Mouse (Mus musculus): ENCODE measurements at regions not wholly inside any gene's neighbourhood (a gene's known extent, or its start where the extent isn't known, plus 50 kb on each side); places are given as distances from the start of the nearest gene placed in this dataset.
A peak's percentile ranks its signal among the peaks of the same experiment; 100 is the strongest.
"Not testable (repeated sequence)": the region's sequence is repeated elsewhere in the genome, so short reads cannot be mapped to it uniquely, and the experiment has no call there.

- DNase-seq, result no peak
Observed at GRCm38 (mm10) chrX:130525770-130526169, 776.2 kb downstream of the Diaph2 start.

GRCm38 (mm10) chrX:130533171-130534156, 783.9 kb downstream of the Diaph2 start:
- peak; percentile 0 for DNase-seq

GRCm38 (mm10) chrX:130538771-130539170, 789.2 kb downstream of the Diaph2 start:
- not testable (repeated sequence) for DNase-seq

GRCm38 (mm10) chrX:130548001-130548400, 798.5 kb downstream of the Diaph2 start:
- DNase-seq, result no peak

- no peak for DNase-seq
Observed at GRCm38 (mm10) chrX:130549275-130549674, 799.7 kb downstream of the Diaph2 start.

GRCm38 (mm10) chrX:130549925-130550324, 800.4 kb downstream of the Diaph2 start:
- DNase-seq, result no peak

- DNase-seq, result no peak
Observed at GRCm38 (mm10) chrX:130557251-130557650, 807.7 kb downstream of the Diaph2 start.

GRCm38 (mm10) chrX:130577706-130578105, 828.2 kb downstream of the Diaph2 start:
- DNase-seq, result no peak

GRCm38 (mm10) chrX:130596631-130597030, 847.1 kb downstream of the Diaph2 start:
- DNase-seq, result no peak

- DNase-seq, result no peak
Observed at GRCm38 (mm10) chrX:130601911-130602310, 852.4 kb downstream of the Diaph2 start.

- DNase-seq, result no peak
Observed at GRCm38 (mm10) chrX:130638513-130638912, 889.0 kb downstream of the Diaph2 start.

GRCm38 (mm10) chrX:130655815-130656214, 906.3 kb downstream of the Diaph2 start:
- DNase-seq, result no peak

- peak; percentile 30 for DNase-seq
Observed at GRCm38 (mm10) chrX:130684381-130684780, 934.8 kb downstream of the Diaph2 start.

- no peak for DNase-seq
Observed at GRCm38 (mm10) chrX:130708929-130709328, 959.4 kb downstream of the Diaph2 start.

- DNase-seq, result not testable (repeated sequence)
Observed at GRCm38 (mm10) chrX:130744132-130744531, 994.6 kb downstream of the Diaph2 start.
